37 mouse cellular contexts compared by ENCODE assay signal in genomic region chr17:14116223-14116622, GRCm38 (mm10). TPM values are rescaled to one million over a fixed set of nuclear protein-coding genes. Genes with fewer than 3 reads are reported as not detected.
DNase-seq lines count a peak whose midpoint lies in the region; ATAC-seq and TF ChIP-seq lines count a peak whose summit lies in the region.
"Had no signal": no experiment of that assay in that cellular context is flagged by ENCODE, and none has a peak within 500 bp of the region (broad histone marks: within the 10 kb centered on the region; RNA-seq: fewer than 3 reads in every experiment).

No protein-coding gene starts in this region.

- TF ChIP-seq CTCF in hindbrain, postnatal 0 days (IDR thresholded peaks at IDR 0.05; ENCODE audit: low read depth), result no peak
- TF ChIP-seq CTCF in midbrain, postnatal 0 days (IDR thresholded peaks at IDR 0.05), result no peak

- 55% methylated on average over 2 of the region's 2 CpGs for WGBS in hindbrain, postnatal 0 days
- 94% methylated on average over 2 of the region's 2 CpGs for WGBS in hindbrain, embryonic 11.5 days
- WGBS in midbrain, postnatal 0 days, result 88% methylated on average over 2 of the region's 2 CpGs
- WGBS in midbrain, embryonic 16.5 days, result 73% methylated on average over 2 of the region's 2 CpGs
- WGBS in neural tube, embryonic 15.5 days, result 72% methylated on average over 2 of the region's 2 CpGs

- peak; percentile 7; the same call in 1 of the 2 replicates for ATAC-seq in hindbrain, postnatal 0 days
- no peak for ATAC-seq in hindbrain, embryonic 11.5 days (ENCODE audit: low FRiP score)
- no peak for ATAC-seq in midbrain, postnatal 0 days (ENCODE audit: low FRiP score)
- no peak for ATAC-seq in midbrain, embryonic 16.5 days
- ATAC-seq in neural tube, embryonic 15.5 days (ENCODE audit: low FRiP score), result peak; percentile 65; the same call in 1 of the 2 replicates
- ATAC-seq: intestine, postnatal 0 days; liver, embryonic 12.5 days; liver, postnatal 0 days; lung, postnatal 0 days had no signal

- no peak overlapping the region for H3K4me2 ChIP-seq in hindbrain, postnatal 0 days (ENCODE audit: low read depth, low read length)
- H3K4me2 ChIP-seq in hindbrain, embryonic 11.5 days (replicated peaks; ENCODE audit: low read depth, low read length), result no peak overlapping the region
- H3K4me2 ChIP-seq in midbrain, postnatal 0 days (ENCODE audit: low read depth, low read length, poor library complexity, severe bottlenecking), result no peak overlapping the region
- no peak overlapping the region for H3K4me2 ChIP-seq in midbrain, embryonic 16.5 days (ENCODE audit: low read length)
- H3K4me2 ChIP-seq in neural tube, embryonic 15.5 days, result no peak overlapping the region
- H3K4me2 ChIP-seq: forebrain, embryonic 12.5 days; heart, embryonic 15.5 days; hindbrain, embryonic 13.5 days; liver, embryonic 12.5 days had no signal

- H3K36me3 ChIP-seq in hindbrain, postnatal 0 days (ENCODE audit: insufficient read depth, low read length), result no peaks in the 10 kb centered on the region
- no peaks in the 10 kb centered on the region for H3K36me3 ChIP-seq in hindbrain, embryonic 11.5 days (ENCODE audit: control insufficient read depth, insufficient read depth, low read length)
- no peaks in the 10 kb centered on the region for H3K36me3 ChIP-seq in midbrain, postnatal 0 days (ENCODE audit: insufficient read depth, low read length)
- no peaks in the 10 kb centered on the region for H3K36me3 ChIP-seq in midbrain, embryonic 16.5 days (ENCODE audit: control insufficient read depth, insufficient read depth, low read length)
- no peaks in the 10 kb centered on the region for H3K36me3 ChIP-seq in neural tube, embryonic 15.5 days
- H3K36me3 ChIP-seq: forebrain, embryonic 12.5 days; heart, embryonic 10.5 days; heart, embryonic 15.5 days; hindbrain, embryonic 13.5 days; liver, embryonic 12.5 days; midbrain, embryonic 10.5 days had no signal

- H3K4me1 ChIP-seq in hindbrain, postnatal 0 days (ENCODE audit: insufficient read depth, low read length), result no peaks in the 10 kb centered on the region
- no peaks in the 10 kb centered on the region for H3K4me1 ChIP-seq in hindbrain, embryonic 11.5 days (replicated peaks; ENCODE audit: control insufficient read depth, insufficient read depth, low read length)
- no peaks in the 10 kb centered on the region for H3K4me1 ChIP-seq in midbrain, postnatal 0 days (ENCODE audit: insufficient read depth, low read length)
- no peaks in the 10 kb centered on the region for H3K4me1 ChIP-seq in midbrain, embryonic 16.5 days (ENCODE audit: control insufficient read depth, insufficient read depth, low read length)
- H3K4me1 ChIP-seq in neural tube, embryonic 15.5 days, result no peaks in the 10 kb centered on the region
- H3K4me1 ChIP-seq: forebrain, embryonic 12.5 days; heart, embryonic 15.5 days; hindbrain, embryonic 13.5 days; liver, embryonic 12.5 days; midbrain, embryonic 10.5 days had no signal

- H3K9me3 ChIP-seq in hindbrain, postnatal 0 days (ENCODE audit: low read length), result no peaks in the 10 kb centered on the region
- H3K9me3 ChIP-seq in hindbrain, embryonic 11.5 days (ENCODE audit: control insufficient read depth, low read length), result no peaks in the 10 kb centered on the region
- no peaks in the 10 kb centered on the region for H3K9me3 ChIP-seq in midbrain, postnatal 0 days (ENCODE audit: low read length)
- no peaks in the 10 kb centered on the region for H3K9me3 ChIP-seq in midbrain, embryonic 16.5 days (replicated peaks; ENCODE audit: control insufficient read depth, low read length, poor library complexity, severe bottlenecking)
- H3K9me3 ChIP-seq in neural tube, embryonic 15.5 days (replicated peaks), result no peaks in the 10 kb centered on the region
- H3K9me3 ChIP-seq: forebrain, embryonic 12.5 days; heart, embryonic 10.5 days; heart, embryonic 15.5 days; hindbrain, embryonic 13.5 days; liver, embryonic 12.5 days; midbrain, embryonic 10.5 days had no signal

- no peak overlapping the region for H3K27ac ChIP-seq in hindbrain, postnatal 0 days
- H3K27ac ChIP-seq in hindbrain, embryonic 11.5 days (ENCODE audit: low read depth, low read length), result no peak overlapping the region
- H3K27ac ChIP-seq in midbrain, postnatal 0 days (ENCODE audit: low read depth, low read length), result no peak overlapping the region
- H3K27ac ChIP-seq in midbrain, embryonic 16.5 days (ENCODE audit: low read length), result no peak overlapping the region
- H3K27ac ChIP-seq in neural tube, embryonic 15.5 days (replicated peaks), result no peak overlapping the region
- H3K27ac ChIP-seq: forebrain, embryonic 12.5 days; heart, embryonic 10.5 days; heart, embryonic 15.5 days; hindbrain, embryonic 13.5 days; layer of hippocampus, adult 2 months; left cerebral cortex, adult 2 months; liver, embryonic 12.5 days; midbrain, embryonic 10.5 days had no signal

- no peak overlapping the region for H3K4me3 ChIP-seq in hindbrain, postnatal 0 days (ENCODE audit: low read length)
- no peak overlapping the region for H3K4me3 ChIP-seq in hindbrain, embryonic 11.5 days (ENCODE audit: low read depth, low read length)
- H3K4me3 ChIP-seq in midbrain, postnatal 0 days (ENCODE audit: low read depth, low read length), result no peak overlapping the region
- no peak overlapping the region for H3K4me3 ChIP-seq in midbrain, embryonic 16.5 days (ENCODE audit: low read depth, low read length)
- H3K4me3 ChIP-seq in neural tube, embryonic 15.5 days (replicated peaks), result no peak overlapping the region
- H3K4me3 ChIP-seq: erythroblast, embryonic 14.5 days; forebrain, embryonic 12.5 days; heart, embryonic 10.5 days; heart, embryonic 15.5 days; hindbrain, embryonic 13.5 days; layer of hippocampus, adult 2 months; left cerebral cortex, adult 2 months; liver, embryonic 12.5 days; midbrain, embryonic 10.5 days had no signal

- no peak overlapping the region for H3K9ac ChIP-seq in hindbrain, postnatal 0 days (replicated peaks; ENCODE audit: low read length)
- no peak overlapping the region for H3K9ac ChIP-seq in hindbrain, embryonic 11.5 days (ENCODE audit: low read depth, low read length)
- H3K9ac ChIP-seq in midbrain, postnatal 0 days (replicated peaks; ENCODE audit: low read length, poor library complexity, severe bottlenecking), result no peak overlapping the region
- no peak overlapping the region for H3K9ac ChIP-seq in midbrain, embryonic 16.5 days (ENCODE audit: low read depth, low read length)
- H3K9ac ChIP-seq in neural tube, embryonic 15.5 days (replicated peaks), result no peak overlapping the region
- H3K9ac ChIP-seq: forebrain, embryonic 12.5 days; heart, embryonic 15.5 days; hindbrain, embryonic 13.5 days; liver, embryonic 12.5 days; liver, postnatal 0 days had no signal

- peak; percentile 24 for DNase-seq in hindbrain, postnatal 0 days (ENCODE audit: low spot score)
- DNase-seq in hindbrain, embryonic 11.5 days (ENCODE audit: low spot score), result no peak
- DNase-seq in midbrain, postnatal 0 days (ENCODE audit: low spot score), result peak; percentile 15
- peak; percentile 57 for DNase-seq in NIH3T3 (ENCODE audit: low read depth)
- DNase-seq: adrenal gland, adult 8-10 months; cerebellum, adult 8-10 months; gastrocnemius, postnatal 14 days; kidney, postnatal 36 days; liver, postnatal 0 days; right cerebral cortex, adult 18-20 months had no signal

- no peaks in the 10 kb centered on the region for H3K27me3 ChIP-seq in hindbrain, postnatal 0 days (ENCODE audit: insufficient read depth, low read length)
- H3K27me3 ChIP-seq in hindbrain, embryonic 11.5 days (ENCODE audit: control insufficient read depth, insufficient read depth, low read length), result no peaks in the 10 kb centered on the region
- H3K27me3 ChIP-seq in midbrain, postnatal 0 days (ENCODE audit: insufficient read depth, low read length), result no peaks in the 10 kb centered on the region
- H3K27me3 ChIP-seq in midbrain, embryonic 16.5 days (ENCODE audit: control insufficient read depth, insufficient read depth, low read depth, low read length), result no peaks in the 10 kb centered on the region
- no peaks in the 10 kb centered on the region for H3K27me3 ChIP-seq in neural tube, embryonic 15.5 days (replicated peaks)
- H3K27me3 ChIP-seq: forebrain, embryonic 12.5 days; heart, embryonic 15.5 days; hindbrain, embryonic 13.5 days; liver, embryonic 12.5 days had no signal

RNA-seq across cellular contexts. Expression of gene Gm7358, which starts 56.9 kb away (rescaled TPM):
- not detected in 2 replicates for total RNA-seq in hindbrain, postnatal 0 days (2014; rRNA removed)
- polyA plus RNA-seq in hindbrain, postnatal 0 days (2015; fragmentation: Nextera tagmentation; extraction: Ambion mirVana), result not detected in 2 replicates
- polyA plus RNA-seq in hindbrain, embryonic 11.5 days (2014; fragmentation: Nextera tagmentation; extraction: Ambion mirVana), result not detected in 2 replicates
- not detected in 2 replicates for total RNA-seq in midbrain, postnatal 0 days (2014; rRNA removed)
- not detected in 2 replicates for polyA plus RNA-seq in midbrain, postnatal 0 days (2015; fragmentation: Nextera tagmentation; extraction: Ambion mirVana)
- polyA plus RNA-seq in midbrain, embryonic 16.5 days (2015; fragmentation: Nextera tagmentation; extraction: Ambion mirVana), result not detected in 2 replicates
- not detected in 2 replicates for polyA plus RNA-seq in neural tube, embryonic 15.5 days (2015; fragmentation: Nextera tagmentation; extraction: Ambion mirVana)
- total RNA-seq: adrenal gland, adult 8-10 months; adrenal gland, postnatal 4 days; CH12.LX; ES-E14; gastrocnemius, postnatal 14 days; granulocyte monocyte progenitor cell, adult 5-6 weeks; heart, postnatal 25 days; layer of hippocampus, adult 2 months; layer of hippocampus, postnatal 14 days; left cerebral cortex, adult 2 months; left cerebral cortex, postnatal 36 days; megakaryocyte progenitor cell, adult 5-6 weeks; monocyte, adult 5-6 weeks had no signal
- polyA plus RNA-seq: C2C12; cortical plate, adult 2 months; embryonic facial prominence, embryonic 14.5 days; erythroblast, embryonic 14.5 days; forebrain, embryonic 12.5 days; heart, embryonic 10.5 days; heart, embryonic 15.5 days; hindbrain, embryonic 13.5 days; intestine, postnatal 0 days; kidney, embryonic 16.5 days; limb, embryonic 14.5 days; liver, embryonic 12.5 days; liver, postnatal 0 days; lung, postnatal 0 days; midbrain, embryonic 10.5 days had no signal

Comparison
In these comparisons a context has a peak if more than half of its experiments do, and no peak if none do; other contexts are left out.
1. ATAC-seq: peak in hindbrain, postnatal 0 days (single experiment) and neural tube, embryonic 15.5 days (single experiment); none in hindbrain, embryonic 11.5 days (single experiment), midbrain, postnatal 0 days (single experiment) and midbrain, embryonic 16.5 days (single experiment).